Mouse (Mus musculus) midbrain, postnatal 0 days (tissue): ENCODE measurements around the gene Rara. TPM values are rescaled to one million over a fixed set of nuclear protein-coding genes. Genes with fewer than 3 reads are reported as not detected.
"Not testable (repeated sequence)": the region's sequence is repeated elsewhere in the genome, so short reads cannot be mapped to it uniquely, and the experiment has no call there.

Experiments used
- ATAC-seq: fragments of 200-750 bp; cut with Nextera tagmentation; 2 replicates; pipeline ENCODE4 v1.8.0; 2017; ENCODE audit warnings: moderate number of reproducible peaks, mild to moderate bottlenecking, moderate TSS enrichment, moderate library complexity; ENCODE audit not compliant: low FRiP score
- DNase-seq: peaks from one replicate; pipeline ENCODE4 v3.0.0-alpha.2; 2015; ENCODE audit warnings: low spot score
- H3K27ac ChIP-seq: fragments of 300-500 bp; sonication (generic); 2 replicates; pipeline ENCODE4 v1.5.1; 2014; ENCODE audit warnings: low read depth, mild to moderate bottlenecking, low read length, mixed read lengths
- H3K27me3 ChIP-seq: fragments of 300-500 bp; sonication (generic); 2 replicates; pipeline ENCODE4 v1.6.1; 2014; ENCODE audit warnings: low read length, control low read depth, mixed read lengths; ENCODE audit not compliant: insufficient read depth
- H3K36me3 ChIP-seq: fragments of 300-500 bp; sonication (generic); 2 replicates; pipeline ENCODE4 v1.6.1; 2014; ENCODE audit warnings: low read length, control low read depth, mixed read lengths; ENCODE audit not compliant: insufficient read depth
- H3K4me1 ChIP-seq: fragments of 300-500 bp; sonication (generic); 2 replicates; pipeline ENCODE4 v1.6.1; 2014; ENCODE audit warnings: mild to moderate bottlenecking, control low read depth, antibody characterized with exemption, low read length, mixed read lengths; ENCODE audit not compliant: insufficient read depth
- H3K4me2 ChIP-seq: fragments of 300-500 bp; sonication (generic); 2 replicates; pipeline ENCODE4 v1.6.1; 2014; ENCODE audit warnings: low read depth, mild to moderate bottlenecking, low read length, mixed read lengths; ENCODE audit not compliant: poor library complexity, severe bottlenecking
- H3K4me3 ChIP-seq: fragments of 300-500 bp; sonication (generic); 2 replicates; pipeline ENCODE4 v1.5.1; 2014; ENCODE audit warnings: low read depth, mild to moderate bottlenecking, low read length, moderate library complexity
- H3K9ac ChIP-seq: fragments of 300-500 bp; sonication (generic); replicated peaks from 2 replicates; pipeline ENCODE4 v1.6.1; 2014; ENCODE audit warnings: mild to moderate bottlenecking, low read length, moderate library complexity, mixed read lengths; ENCODE audit not compliant: poor library complexity, severe bottlenecking
- H3K9me3 ChIP-seq: fragments of 300-500 bp; sonication (generic); 2 replicates; pipeline ENCODE4 v1.6.1; 2016; ENCODE audit warnings: low read length, control low read depth
- CTCF ChIP-seq: IDR thresholded peaks from 2 replicates; pipeline ENCODE4 v1.5.1; 2016; ENCODE audit warnings: antibody characterized with exemption, mild to moderate bottlenecking
- WGBS: fragments of 180-500 bp; shearing (Covaris S2); extraction: QIAGEN DNeasy Blood & Tissue Kit; methylation state at CpG from one replicate; pipeline ENCODE4 v1.1.7; 2014; 5-methylcytosine and 5-hydroxymethylcytosine counted together
- polyA plus RNA-seq: library from polyadenylated mRNA; unstranded; fragments of >200 nt; fragmentation: Nextera tagmentation; extraction: Ambion mirVana; gene quantifications from 2 replicates; pipeline ENCODE4 v1.2.1, GENCODE M21; 2015
- total RNA-seq: library from RNA; depleted of rRNA; stranded (reverse); fragments of >200 nt; gene quantifications from 2 replicates; pipeline ENCODE4 v1.2.3, GENCODE M21; 2014

Gene Rara
- total and polyA plus RNA-seq, 2 experiments from 2014 or later, result 8.2 to 20.4 TPM

GRCm38 (mm10) chr11:98985542-98985941, 57.9 kb downstream of the Rara start:
- 0 out of 2 replicates have a peak, but pooled peaks cover 2% of the 10 kb centered on the region for H3K4me1 ChIP-seq
- no peak for ATAC-seq

GRCm38 (mm10) chr11:98988260-98988659, 60.6 kb downstream of the Rara start:
- 96% methylated on average over 4 of the region's 6 CpGs for WGBS
- ATAC-seq, H3K36me3 ChIP-seq, H3K4me3 ChIP-seq, H3K9me3 ChIP-seq, DNase-seq, H3K4me1 ChIP-seq, H3K9ac ChIP-seq, H3K27ac ChIP-seq, H3K4me2 ChIP-seq, H3K27me3 ChIP-seq: not testable (repeated sequence)

More at GRCm38 (mm10) chr11:98985542-98985941, 57.9 kb downstream of the Rara start:
- no peak for TF ChIP-seq CTCF
- H3K36me3 ChIP-seq, result no peaks in the 10 kb centered on the region
- H3K9ac ChIP-seq, result no peak overlapping the region
- no peaks in the 10 kb centered on the region for H3K27me3 ChIP-seq
- no peak overlapping the region for H3K4me3 ChIP-seq
- no peak overlapping the region for H3K4me2 ChIP-seq
- no peak for DNase-seq
- no peaks in the 10 kb centered on the region for H3K9me3 ChIP-seq
- 87% methylated on average over 7 of the region's 7 CpGs for WGBS
- no peak overlapping the region for H3K27ac ChIP-seq

- Histone ChIP-seq H3K27me3 (no peaks in the 10 kb centered on the region), H3K4me3 (no peak overlapping the region), H3K27ac (no peak overlapping the region), H3K4me2 (no peak overlapping the region), H3K4me1 (no peaks in the 10 kb centered on the region), H3K9ac (no peak overlapping the region), H3K9me3 (no peaks in the 10 kb centered on the region), H3K36me3 (no peaks in the 10 kb centered on the region)
- 84% methylated on average over 6 of the region's 6 CpGs for WGBS
- ATAC-seq (no peak), DNase-seq (no peak)
- TF ChIP-seq CTCF, result no peak
Measured at GRCm38 (mm10) chr11:98990866-98991265, 63.2 kb downstream of the Rara start.

GRCm38 (mm10) chr11:98995987-98996386, 68.4 kb downstream of the Rara start:
- Histone ChIP-seq H3K4me2 (no peak overlapping the region), H3K9ac (no peak overlapping the region), H3K9me3 (no peaks in the 10 kb centered on the region), H3K27me3 (no peaks in the 10 kb centered on the region), H3K4me1 (no peaks in the 10 kb centered on the region), H3K36me3 (no peaks in the 10 kb centered on the region), H3K27ac (no peak overlapping the region), H3K4me3 (no peak overlapping the region)
- 94% methylated on average over 7 of the region's 7 CpGs for WGBS
- DNase-seq, result no peak
- ATAC-seq, result no peak
- no peak for TF ChIP-seq CTCF

- 91% methylated on average over 4 of the region's 4 CpGs for WGBS
Measured at GRCm38 (mm10) chr11:98997659-98998058, 70.0 kb downstream of the Rara start.

GRCm38 (mm10) chr11:98998776-98999175, 71.2 kb downstream of the Rara start:
- Histone ChIP-seq H3K4me1 (no peaks in the 10 kb centered on the region), H3K4me3 (no peak overlapping the region), H3K27me3 (no peaks in the 10 kb centered on the region), H3K36me3 (no peaks in the 10 kb centered on the region), H3K9me3 (no peaks in the 10 kb centered on the region), H3K4me2 (no peak overlapping the region), H3K9ac (no peak overlapping the region), H3K27ac (no peak overlapping the region)
- ATAC-seq, result no peak
- peak; percentile 11 for DNase-seq
- peak; percentile 23; the same call in 1 of the 2 replicates for TF ChIP-seq CTCF

More at GRCm38 (mm10) chr11:98997659-98998058, 70.0 kb downstream of the Rara start:
- DNase-seq (no peak), ATAC-seq (no peak)
- no peak overlapping the region for H3K4me2 ChIP-seq
- no peaks in the 10 kb centered on the region for H3K4me1 ChIP-seq
- H3K9ac ChIP-seq, result no peak overlapping the region
- no peak for TF ChIP-seq CTCF
- no peak overlapping the region for H3K27ac ChIP-seq
- no peak overlapping the region for H3K4me3 ChIP-seq
- no peaks in the 10 kb centered on the region for H3K36me3 ChIP-seq
- no peaks in the 10 kb centered on the region for H3K27me3 ChIP-seq
- H3K9me3 ChIP-seq, result no peaks in the 10 kb centered on the region
